Mouse (Mus musculus) mesoderm, embryonic 11.5 days (tissue): ENCODE results near the gene Nme9.

Source experiments
- DNase-seq: peaks from one replicate; pipeline ENCODE4 v3.0.0-alpha.2; 2012; ENCODE audit warnings: low read depth, low spot score

Gene Nme9

DNA sequence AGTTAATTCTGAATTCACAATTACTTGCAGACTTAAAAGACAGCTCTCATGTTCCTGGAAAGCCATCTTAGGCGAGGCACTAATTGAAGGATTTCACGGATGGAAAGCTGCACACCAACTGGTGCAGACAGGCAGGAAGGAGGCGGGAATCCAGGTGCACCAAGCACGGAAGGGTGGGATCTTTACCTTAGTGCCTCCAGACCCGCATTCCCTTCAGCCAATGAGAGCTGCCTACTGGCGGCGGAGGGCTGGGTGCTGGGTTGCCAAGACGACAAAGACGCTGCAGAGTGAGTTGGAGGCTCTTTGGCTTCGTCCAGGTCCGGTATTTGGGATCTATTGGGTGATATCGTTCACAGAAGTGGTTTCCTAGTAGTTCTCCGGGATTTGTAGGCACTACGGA, at the start of gene Nme9:
Gene Nme9 (plus strand): TSS at position 315 of the 400 bp plus-strand sequence.
- no peak for DNase-seq

GRCm38 (mm10) chr9:99409280-99409679, 42.0 kb upstream of the Nme9 start:
- DNase-seq, result no peak

DNA sequence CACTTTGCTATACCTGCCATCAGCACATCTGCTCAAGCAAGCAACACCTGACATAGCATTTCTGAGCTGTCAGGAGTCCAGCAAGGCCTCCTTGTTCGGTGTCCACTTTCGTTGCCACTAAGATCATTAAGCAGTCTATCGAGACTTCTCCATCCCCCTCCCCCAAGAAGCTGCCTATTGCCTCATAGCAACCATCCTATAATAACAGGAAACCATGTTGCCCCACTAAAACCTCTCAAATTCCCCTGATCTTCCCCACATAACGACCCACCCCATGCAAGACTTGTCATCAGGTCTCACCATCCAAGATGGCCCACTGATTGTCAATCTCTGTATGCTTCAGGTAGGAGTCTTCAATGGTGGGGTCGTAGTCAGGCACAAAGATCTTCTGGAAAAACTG, 40.2 kb upstream of the Nme9 start:
- no peak for DNase-seq

GRCm38 (mm10) chr9:99411785-99412184, 39.5 kb upstream of the Nme9 start:
- DNase-seq, result no peak

GRCm38 (mm10) chr9:99416809-99417208, 34.5 kb upstream of the Nme9 start:
- DNase-seq, result no peak

DNA sequence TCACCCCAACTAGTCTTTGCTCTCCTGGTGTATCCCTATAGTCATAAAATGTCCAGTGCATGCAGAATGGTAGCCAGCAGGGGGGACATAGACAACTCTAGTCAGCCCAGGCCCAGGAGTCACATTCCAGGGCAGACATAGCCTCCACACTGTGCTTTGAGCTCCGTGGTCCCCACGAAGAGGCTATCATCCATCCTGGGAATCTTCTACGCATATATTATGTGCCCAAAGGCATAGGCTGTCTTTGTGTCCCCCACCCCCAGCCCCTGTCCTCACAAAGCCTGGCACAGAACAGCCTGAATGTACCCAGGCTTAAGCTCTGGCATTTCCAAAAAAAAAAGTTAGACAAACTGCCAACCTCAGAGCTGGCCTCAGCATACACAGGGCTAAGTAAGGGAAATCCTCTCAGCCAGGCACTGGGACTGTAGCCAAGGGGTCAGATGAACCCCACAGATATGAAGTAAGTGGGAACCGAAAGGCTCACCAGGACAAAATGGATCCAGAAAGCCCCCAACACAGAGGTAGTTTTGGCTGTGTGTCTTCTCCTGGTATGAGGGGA, 33.9 kb upstream of the Nme9 start:
- DNase-seq, result no peak

GRCm38 (mm10) chr9:99418377-99418776, 32.9 kb upstream of the Nme9 start:
- no peak for DNase-seq

DNA sequence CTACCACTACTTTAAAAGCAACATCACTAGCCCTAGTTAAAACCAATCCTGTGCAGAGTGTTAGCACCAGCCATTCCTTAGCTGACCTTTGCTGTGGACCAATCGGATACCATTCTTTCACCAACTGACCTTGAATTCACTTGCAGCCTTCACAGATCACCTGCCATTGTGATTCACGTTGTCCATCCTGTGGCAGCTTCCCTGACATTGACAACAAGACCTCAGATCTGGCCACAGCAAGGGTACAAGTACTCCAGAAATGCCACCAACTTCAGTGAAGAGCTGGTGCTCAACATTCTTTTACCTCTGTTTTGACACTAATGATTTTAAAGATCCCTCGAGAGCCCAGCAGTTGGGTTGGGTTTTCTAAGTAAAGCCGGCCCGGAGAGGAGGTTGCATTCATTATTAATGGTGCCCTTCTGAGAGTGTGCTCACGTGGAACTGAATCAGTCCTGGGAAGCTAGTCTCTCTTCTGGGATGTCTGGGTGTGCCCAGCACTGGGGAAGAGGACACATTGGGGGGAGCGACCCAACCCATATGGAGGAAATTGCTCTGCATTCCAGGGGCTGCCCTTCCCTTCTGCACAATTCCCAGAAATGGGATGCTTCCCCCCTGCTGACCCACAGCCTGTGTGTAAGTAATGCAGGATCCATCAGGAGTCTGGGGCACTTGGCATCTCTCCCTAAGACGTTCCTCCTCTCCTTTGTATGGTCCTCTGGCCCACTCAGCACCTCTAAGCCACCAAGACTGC, 31.1 kb upstream of the Nme9 start:
- DNase-seq, result no peak

DNA sequence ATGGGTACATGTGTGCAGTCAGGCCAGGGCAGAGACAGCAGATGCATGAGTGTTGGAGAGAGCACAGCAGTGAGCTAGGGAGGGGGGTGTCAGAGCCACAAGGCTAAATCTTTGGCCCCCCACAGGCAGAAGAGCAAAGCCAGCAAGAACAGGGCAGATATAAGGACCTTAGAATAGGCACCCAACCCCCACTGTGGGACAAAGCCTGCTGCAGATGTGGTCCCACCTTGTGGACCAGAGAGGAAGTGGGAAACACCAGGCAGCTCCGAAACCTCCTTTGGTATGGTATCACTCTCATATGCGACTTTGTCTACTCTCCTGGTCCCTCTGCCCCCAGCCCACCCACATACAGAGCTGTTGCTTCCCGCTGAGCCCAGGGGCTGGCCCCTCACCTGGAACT, 29.4 kb upstream of the Nme9 start:
- no peak for DNase-seq

GRCm38 (mm10) chr9:99423692-99424573, 27.3 kb upstream of the Nme9 start:
- no peak for DNase-seq

- DNase-seq, result no peak
Measured at GRCm38 (mm10) chr9:99424574-99424863, 26.8 kb upstream of the Nme9 start.

DNA sequence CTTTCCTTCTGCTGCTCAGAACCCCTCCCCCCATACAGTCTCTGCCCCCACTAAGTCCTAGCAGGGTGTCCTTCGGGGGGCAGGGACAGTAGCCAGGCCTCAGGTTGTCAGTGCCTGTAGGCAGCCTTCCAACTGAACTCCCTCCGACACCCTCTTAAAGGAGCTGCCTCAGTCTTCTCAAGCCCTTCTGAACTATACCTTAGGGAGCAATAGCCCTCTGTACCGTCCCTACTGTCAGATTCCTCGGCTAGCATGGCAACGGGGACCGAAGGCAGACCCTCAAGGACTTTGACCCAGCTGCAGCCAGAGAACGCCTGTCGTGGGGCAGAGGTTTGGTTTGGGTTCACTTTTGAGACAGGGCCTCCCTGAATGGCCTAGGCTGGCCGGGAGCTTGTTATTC, 26.0 kb upstream of the Nme9 start:
- DNase-seq, result no peak

- DNase-seq, result no peak
Measured at GRCm38 (mm10) chr9:99428601-99429331, 22.5 kb upstream of the Nme9 start.

- DNase-seq, result no peak
Measured at GRCm38 (mm10) chr9:99429845-99430244, 21.4 kb upstream of the Nme9 start.

DNA sequence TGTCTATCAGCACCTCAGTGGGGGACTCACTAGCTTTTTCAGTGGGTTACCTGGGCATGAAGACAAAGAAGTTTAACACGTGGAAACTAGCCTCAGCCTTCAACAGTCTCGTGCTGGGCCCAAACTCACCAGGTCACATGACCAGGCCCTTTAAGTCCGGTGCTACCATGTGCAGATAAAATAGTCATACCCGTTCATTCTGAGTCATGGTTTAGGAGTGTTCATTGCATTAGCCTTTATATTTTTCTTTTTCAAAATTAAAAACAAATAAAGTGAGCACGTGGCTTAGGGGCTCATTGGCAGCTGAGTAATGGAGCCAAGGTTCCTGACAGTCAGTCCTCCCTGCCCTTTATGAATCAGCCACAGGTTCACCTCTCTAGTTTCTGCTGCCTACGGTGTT, 20.5 kb upstream of the Nme9 start:
- DNase-seq, result no peak

DNA sequence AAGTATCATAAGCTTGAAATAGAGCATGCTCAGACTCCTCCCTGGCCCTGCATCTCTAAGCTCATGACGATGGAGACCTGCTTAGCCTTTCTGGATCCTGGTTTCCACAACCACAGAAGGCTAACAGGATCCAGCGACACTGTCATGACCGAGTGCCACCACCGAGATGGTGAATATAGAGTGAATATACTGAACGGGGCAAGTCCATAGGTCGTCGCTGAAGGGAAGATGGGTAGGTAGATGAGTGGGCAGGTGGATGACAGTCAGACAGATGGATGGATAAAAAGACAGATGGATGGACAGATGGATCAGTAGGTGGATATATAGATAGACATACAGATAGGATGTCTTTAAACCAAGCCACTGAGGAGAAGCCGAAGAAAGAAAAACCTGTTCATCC, 19.9 kb upstream of the Nme9 start:
- DNase-seq, result no peak

DNA sequence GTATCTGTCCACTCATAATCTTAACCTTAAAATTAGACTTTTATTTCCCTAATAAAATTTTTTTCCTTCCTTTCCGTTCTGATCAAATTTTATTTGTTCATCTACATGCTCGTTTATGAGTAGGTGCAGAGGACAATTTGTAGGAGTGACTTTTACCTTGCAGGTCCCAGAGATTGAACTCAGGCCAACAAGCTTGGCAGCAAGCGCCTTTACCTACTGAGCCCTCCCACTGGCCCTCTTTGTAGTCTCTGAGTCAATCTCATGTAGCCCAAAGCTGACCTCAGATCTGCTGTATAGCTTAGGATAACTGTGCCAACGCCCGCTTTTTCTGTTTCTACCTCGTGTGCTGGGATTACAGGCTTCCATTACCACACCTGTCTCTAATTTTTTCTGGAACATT, 19.3 kb upstream of the Nme9 start:
- DNase-seq, result no peak

- DNase-seq, result no peak
Measured at GRCm38 (mm10) chr9:99432478-99432877, 18.8 kb upstream of the Nme9 start.

DNA sequence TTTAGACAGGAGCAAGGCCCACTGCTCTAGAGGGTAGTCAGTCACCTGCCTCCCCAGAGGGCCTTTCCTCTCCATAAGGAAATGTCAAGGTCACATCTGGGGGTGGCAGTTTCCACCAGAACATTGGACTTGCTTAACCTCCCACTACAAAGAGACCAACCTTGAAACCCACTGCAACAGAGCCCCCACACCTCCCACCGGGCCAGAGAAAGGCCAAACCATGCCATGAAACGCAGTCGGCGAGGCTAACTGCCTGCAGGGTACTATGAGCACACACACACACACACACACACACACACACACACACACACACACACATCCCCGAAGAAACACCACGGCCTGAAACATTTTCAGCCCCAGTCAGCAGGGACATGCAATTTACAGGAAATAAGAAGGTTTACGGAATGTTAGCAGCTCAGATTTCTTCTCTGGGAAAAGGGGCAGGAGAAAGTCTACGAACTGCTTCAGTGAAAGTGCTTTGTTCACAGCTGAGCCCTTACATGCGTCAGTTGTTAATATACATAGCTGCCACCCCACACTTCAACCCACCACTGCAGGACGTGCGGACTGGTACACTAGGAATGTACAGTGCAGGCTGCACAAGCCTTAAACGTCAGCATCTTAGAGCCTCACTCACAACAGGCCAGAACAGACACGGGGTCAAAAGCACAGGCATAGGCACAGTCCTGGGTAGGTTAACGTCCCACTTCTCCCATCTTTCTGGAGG, 16.2 kb upstream of the Nme9 start:
- DNase-seq, result peak; percentile 28

GRCm38 (mm10) chr9:99435619-99436181, 15.6 kb upstream of the Nme9 start:
- DNase-seq, result peak; percentile 30
